Mouse (Mus musculus): ENCODE measurements around the gene Glg1. TPM values are rescaled to one million over a fixed set of nuclear protein-coding genes. Genes with fewer than 3 reads are reported as not detected.
"Not testable (repeated sequence)": the region's sequence is repeated elsewhere in the genome, so short reads cannot be mapped to it uniquely, and the experiment has no call there.

The Glg1 gene
- polyA plus RNA-seq, 1 experiment = 40.8 TPM

DNA sequence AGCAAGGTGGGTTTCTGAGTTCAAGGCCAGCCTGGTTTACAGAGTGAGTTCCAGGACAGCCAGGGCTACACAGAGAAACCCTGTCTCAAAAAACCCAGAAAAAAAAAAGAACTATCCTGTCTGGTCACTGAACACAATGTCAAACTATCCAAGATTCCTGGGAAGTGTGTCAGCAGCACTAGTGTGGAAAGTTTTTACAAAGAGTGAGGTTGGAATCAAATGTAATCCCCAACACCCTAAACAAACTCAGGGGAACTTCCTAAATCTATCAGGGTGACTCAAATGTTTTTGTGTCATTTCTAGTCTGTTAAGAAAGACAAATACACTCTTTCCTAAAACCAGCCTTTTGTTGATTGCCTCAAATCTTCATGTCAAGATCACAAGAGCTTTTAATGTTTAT is 62.8 kb downstream of the Glg1 start:
- TF ChIP-seq CTCF (conservative IDR thresholded peaks at IDR 0.05; ENCODE audit: insufficient read depth, insufficient read length, low read depth, low read length) (no peak), POLR2A (IDR thresholded peaks at IDR 0.05; ENCODE audit: low read depth, low read length) (no peak)
- H3K36me3 ChIP-seq (ENCODE audit: control insufficient read depth, insufficient read depth, low read length) = peaks cover 6% of the 10 kb centered on the region

GRCm38 (mm10) chr8:111188594-111189211 is 70.3 kb downstream of the Glg1 start:
- Histone ChIP-seq H3K27ac (ENCODE audit: insufficient read depth, low read depth, low read length) (peak overlapping the region; percentile 71), H3K4me3 (ENCODE audit: insufficient read depth, low read depth, low read length) (no peak overlapping the region), H3K4me1 (ENCODE audit: control insufficient read depth, insufficient read depth, low read length) (peaks cover 8% of the 10 kb centered on the region; the same call in 1 of the 2 replicates), H3K27me3 (replicated peaks; ENCODE audit: control insufficient read depth, insufficient read depth, low read length) (no peaks in the 10 kb centered on the region), H3K36me3 (ENCODE audit: control insufficient read depth, insufficient read depth, low read length) (peaks cover 4% of the 10 kb centered on the region)
- WGBS = 36% methylated on average over 6 of the region's 6 CpGs
- TF ChIP-seq POLR2A (IDR thresholded peaks at IDR 0.05; ENCODE audit: low read depth, low read length) (no peak), CTCF (conservative IDR thresholded peaks at IDR 0.05; ENCODE audit: insufficient read depth, insufficient read length, low read depth, low read length) (no peak)
- peak; percentile 76 for DNase-seq

More for the DNA sequence above, 62.8 kb downstream of the Glg1 start:
- no peak overlapping the region for H3K27ac ChIP-seq (ENCODE audit: insufficient read depth, low read depth, low read length)
- DNase-seq = no peak
- H3K4me3 ChIP-seq (ENCODE audit: insufficient read depth, low read depth, low read length) = no peak overlapping the region
- H3K4me1 ChIP-seq (ENCODE audit: control insufficient read depth, insufficient read depth, low read length) = peaks cover 3% of the 10 kb centered on the region; the same call in 1 of the 2 replicates
- no peaks in the 10 kb centered on the region for H3K27me3 ChIP-seq (replicated peaks; ENCODE audit: control insufficient read depth, insufficient read depth, low read length)

GRCm38 (mm10) chr8:111187470-111187869 is 71.5 kb downstream of the Glg1 start:
- Histone ChIP-seq H3K4me1 (ENCODE audit: control insufficient read depth, insufficient read depth, low read length) (peaks cover 8% of the 10 kb centered on the region; the same call in 1 of the 2 replicates), H3K27me3 (replicated peaks; ENCODE audit: control insufficient read depth, insufficient read depth, low read length) (no peaks in the 10 kb centered on the region), H3K4me3 (ENCODE audit: insufficient read depth, low read depth, low read length) (no peak overlapping the region), H3K36me3 (ENCODE audit: control insufficient read depth, insufficient read depth, low read length) (peaks cover 7% of the 10 kb centered on the region), H3K27ac (ENCODE audit: insufficient read depth, low read depth, low read length) (no peak overlapping the region)
- no peak for DNase-seq
- TF ChIP-seq CTCF (conservative IDR thresholded peaks at IDR 0.05; ENCODE audit: insufficient read depth, insufficient read length, low read depth, low read length) (no peak), POLR2A (IDR thresholded peaks at IDR 0.05; ENCODE audit: low read depth, low read length) (no peak)
- 96% methylated on average over 7 of the region's 7 CpGs for WGBS

GRCm38 (mm10) chr8:111185472-111185947 is 73.5 kb downstream of the Glg1 start:
- Histone ChIP-seq H3K27me3 (replicated peaks; ENCODE audit: control insufficient read depth, insufficient read depth, low read length) (no peaks in the 10 kb centered on the region), H3K4me3 (ENCODE audit: insufficient read depth, low read depth, low read length) (no peak overlapping the region), H3K27ac (ENCODE audit: insufficient read depth, low read depth, low read length) (0 out of 2 replicates have a peak overlapping the region, but pooled peaks have one; percentile 23), H3K36me3 (ENCODE audit: control insufficient read depth, insufficient read depth, low read length) (peaks cover 12% of the 10 kb centered on the region), H3K4me1 (ENCODE audit: control insufficient read depth, insufficient read depth, low read length) (peaks cover 8% of the 10 kb centered on the region; the same call in 1 of the 2 replicates)
- no peak for TF ChIP-seq POLR2A (IDR thresholded peaks at IDR 0.05; ENCODE audit: low read depth, low read length)
- TF ChIP-seq CTCF (conservative IDR thresholded peaks at IDR 0.05; ENCODE audit: insufficient read depth, insufficient read length, low read depth, low read length) = no peak
- peak; percentile 93 for DNase-seq
- WGBS = 41% methylated on average over 4 of the region's 4 CpGs

DNA sequence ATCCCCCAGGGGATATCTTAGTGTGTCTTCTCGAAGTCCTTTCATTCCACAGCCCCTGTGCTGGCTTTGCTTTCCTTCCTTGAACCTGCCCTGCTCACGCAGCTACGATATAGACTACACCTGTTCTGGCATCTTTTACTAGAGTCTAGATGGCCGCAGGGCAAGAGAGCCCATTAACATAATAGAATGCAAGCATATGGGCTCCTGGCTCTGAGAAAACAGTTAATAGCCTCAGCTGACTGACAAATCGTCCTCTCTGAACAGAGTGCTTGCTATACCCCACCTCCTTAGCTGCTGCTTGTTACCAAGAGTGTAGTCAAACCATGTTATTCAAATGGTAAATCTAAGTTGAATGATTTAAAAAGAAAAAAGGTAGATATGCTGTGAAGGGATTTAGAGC is 87.4 kb downstream of the Glg1 start:
- no peak overlapping the region for H3K4me3 ChIP-seq (ENCODE audit: insufficient read depth, low read depth, low read length)
- H3K27me3 ChIP-seq (replicated peaks; ENCODE audit: control insufficient read depth, insufficient read depth, low read length) = no peaks in the 10 kb centered on the region
- peak; percentile 54 for DNase-seq
- H3K27ac ChIP-seq (ENCODE audit: insufficient read depth, low read depth, low read length) = no peak overlapping the region; the same call in 1 of the 2 replicates
- no peak for TF ChIP-seq POLR2A (IDR thresholded peaks at IDR 0.05; ENCODE audit: low read depth, low read length)
- TF ChIP-seq CTCF (conservative IDR thresholded peaks at IDR 0.05; ENCODE audit: insufficient read depth, insufficient read length, low read depth, low read length) = no peak
- H3K36me3 ChIP-seq (ENCODE audit: control insufficient read depth, insufficient read depth, low read length) = peaks cover 14% of the 10 kb centered on the region
- no peaks in the 10 kb centered on the region for H3K4me1 ChIP-seq (ENCODE audit: control insufficient read depth, insufficient read depth, low read length)
- WGBS = 68% methylated on average over 5 of the region's 5 CpGs

- Histone ChIP-seq H3K36me3 (ENCODE audit: control insufficient read depth, insufficient read depth, low read length) (peaks cover 2% of the 10 kb centered on the region), H3K27me3 (replicated peaks; ENCODE audit: control insufficient read depth, insufficient read depth, low read length) (no peaks in the 10 kb centered on the region), H3K27ac (ENCODE audit: insufficient read depth, low read depth, low read length) (no peak overlapping the region), H3K4me1 (ENCODE audit: control insufficient read depth, insufficient read depth, low read length) (no peaks in the 10 kb centered on the region), H3K4me3 (ENCODE audit: insufficient read depth, low read depth, low read length) (no peak overlapping the region)
- TF ChIP-seq POLR2A (IDR thresholded peaks at IDR 0.05; ENCODE audit: low read depth, low read length) (no peak), CTCF (conservative IDR thresholded peaks at IDR 0.05; ENCODE audit: insufficient read depth, insufficient read length, low read depth, low read length) (peak; percentile 69)
- 45% methylated on average over 14 of the region's 14 CpGs for WGBS
- peak; percentile 61 for DNase-seq
These were observed 101.4 kb downstream of the Glg1 start for GRCm38 (mm10) chr8:111157617-111158016.

DNA sequence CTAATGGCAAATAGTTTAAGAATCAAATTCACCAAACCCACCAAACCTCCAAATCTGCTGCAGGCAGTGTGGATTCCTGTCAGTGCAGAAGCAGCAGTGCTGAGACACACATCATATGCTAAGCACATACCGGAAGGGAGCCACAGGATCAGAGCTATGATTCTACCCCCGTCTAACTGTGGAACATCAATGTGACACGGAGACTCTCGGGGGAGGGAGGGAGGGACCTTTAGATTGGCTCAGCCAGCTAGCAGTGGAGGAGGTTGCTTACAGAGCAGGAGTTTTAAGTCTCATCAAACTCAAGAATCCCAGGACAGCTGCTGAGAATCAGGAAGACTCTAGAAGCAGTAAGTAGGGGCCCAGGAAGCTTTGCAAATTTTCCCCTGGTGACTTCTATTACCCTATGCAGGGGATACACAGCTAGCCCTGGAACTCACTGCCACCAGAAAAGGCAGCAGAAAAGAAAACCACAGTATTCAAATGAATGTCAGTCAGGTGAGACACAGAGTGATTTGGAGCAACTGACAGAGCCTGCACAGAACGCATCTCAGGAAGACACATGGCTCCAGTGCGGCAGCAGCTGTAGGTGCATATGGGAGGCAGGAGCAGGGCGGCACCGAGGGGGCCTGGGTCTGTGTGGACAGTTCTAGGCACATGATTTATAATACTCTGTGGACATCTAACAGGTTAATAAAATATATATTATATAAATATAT is 103.1 kb downstream of the Glg1 start:
- 83% methylated on average over 8 of the region's 8 CpGs for WGBS
- no peaks in the 10 kb centered on the region; the same call in 1 of the 2 replicates for H3K36me3 ChIP-seq (ENCODE audit: control insufficient read depth, insufficient read depth, low read length)
- H3K27ac ChIP-seq (ENCODE audit: insufficient read depth, low read depth, low read length) = no peak overlapping the region
- no peaks in the 10 kb centered on the region for H3K4me1 ChIP-seq (ENCODE audit: control insufficient read depth, insufficient read depth, low read length)
- DNase-seq = no peak
- H3K27me3 ChIP-seq (replicated peaks; ENCODE audit: control insufficient read depth, insufficient read depth, low read length) = no peaks in the 10 kb centered on the region
- TF ChIP-seq POLR2A (IDR thresholded peaks at IDR 0.05; ENCODE audit: low read depth, low read length) (no peak), CTCF (conservative IDR thresholded peaks at IDR 0.05; ENCODE audit: insufficient read depth, insufficient read length, low read depth, low read length) (no peak)
- no peak overlapping the region for H3K4me3 ChIP-seq (ENCODE audit: insufficient read depth, low read depth, low read length)

DNA sequence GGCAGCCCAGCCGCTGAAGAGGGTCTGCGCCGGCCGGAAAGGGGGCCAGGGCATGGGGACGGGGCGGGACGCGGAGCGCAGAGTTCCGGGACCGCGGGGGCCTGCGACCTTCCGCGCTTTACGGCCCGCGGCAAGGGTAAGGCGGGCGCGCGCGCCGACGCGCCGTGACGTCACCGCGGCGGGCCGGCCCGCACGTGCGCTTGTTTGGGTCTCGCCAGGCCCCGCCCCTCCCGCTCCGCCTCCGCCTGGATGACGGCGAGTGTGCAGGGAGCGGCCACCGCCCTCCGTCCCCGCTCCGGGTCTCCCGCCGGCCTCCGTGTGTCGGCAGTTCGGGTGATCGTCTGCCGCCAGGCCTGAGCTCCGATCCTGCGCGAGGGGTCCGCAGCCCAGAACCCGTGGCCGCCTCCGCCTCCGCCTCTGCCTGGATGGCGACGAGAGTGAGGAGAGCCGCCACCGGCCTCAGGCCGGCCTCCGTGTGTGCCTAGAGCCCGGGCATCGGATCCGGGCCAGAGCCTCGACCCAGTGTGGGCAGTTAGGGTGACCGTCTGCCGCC is 113.5 kb downstream of the Glg1 start:
- peak overlapping the region; percentile 72 for H3K27ac ChIP-seq (ENCODE audit: insufficient read depth, low read depth, low read length)
- H3K4me1 ChIP-seq (ENCODE audit: control insufficient read depth, insufficient read depth, low read length) = peaks cover 25% of the 10 kb centered on the region
- peak; percentile 97 for DNase-seq
- H3K4me3 ChIP-seq (ENCODE audit: insufficient read depth, low read depth, low read length) = peak overlapping the region; percentile 95
- whole genome bisulfite sequencing = under 1% methylated on average over 72 of the region's 74 CpGs
- H3K36me3 ChIP-seq (ENCODE audit: control insufficient read depth, insufficient read depth, low read length); H3K27me3 ChIP-seq (replicated peaks; ENCODE audit: control insufficient read depth, insufficient read depth, low read length): not testable (repeated sequence)

GRCm38 (mm10) chr8:111144901-111145459 is 114.0 kb downstream of the Glg1 start:
- H3K27me3 ChIP-seq (replicated peaks; ENCODE audit: control insufficient read depth, insufficient read depth, low read length); H3K36me3 ChIP-seq (ENCODE audit: control insufficient read depth, insufficient read depth, low read length): not testable (repeated sequence)
- WGBS = 1% methylated on average over 63 of the region's 63 CpGs
- Histone ChIP-seq H3K27ac (ENCODE audit: insufficient read depth, low read depth, low read length) (peak overlapping the region; percentile 48; the same call in 1 of the 2 replicates), H3K4me1 (ENCODE audit: control insufficient read depth, insufficient read depth, low read length) (peaks cover 25% of the 10 kb centered on the region), H3K4me3 (ENCODE audit: insufficient read depth, low read depth, low read length) (peak overlapping the region; percentile 86)
- DNase-seq = peak; percentile 38
